In genomic region chr19:8773409-8773808, GRCm38 (mm10) we compare ENCODE assay signal across 9 mouse cellular contexts. TPM values are rescaled to one million over a fixed set of nuclear protein-coding genes. Genes with fewer than 3 reads are reported as not detected.
DNase-seq lines count a peak whose midpoint lies in the region; ATAC-seq and TF ChIP-seq lines count a peak whose summit lies in the region.
"Had no signal": no experiment of that assay in that cellular context is flagged by ENCODE, and none has a peak within 500 bp of the region (broad histone marks: within the 10 kb centered on the region; RNA-seq: fewer than 3 reads in every experiment).

No protein-coding gene starts in this region.

- peak overlapping the region; percentile 22 for H3K4me3 ChIP-seq in cerebellum, adult 2 months (replicated peaks; ENCODE audit: insufficient read depth, low read depth, low read length)
- peak overlapping the region; percentile 74 for H3K4me3 ChIP-seq in neural tube, embryonic 11.5 days (ENCODE audit: low read depth, low read length)
- peak overlapping the region; percentile 75 for H3K4me3 ChIP-seq in limb, embryonic 12.5 days (replicated peaks)
- H3K4me3 ChIP-seq in stomach, embryonic 16.5 days (replicated peaks; ENCODE audit: low read length) = peak overlapping the region; percentile 94

- peaks cover 4% of the 10 kb centered on the region for H3K4me1 ChIP-seq in cerebellum, adult 2 months (ENCODE audit: control insufficient read depth, insufficient read depth, low read length)
- H3K4me1 ChIP-seq in neural tube, embryonic 11.5 days (ENCODE audit: control insufficient read depth, insufficient read depth, low read length) = peaks cover 15% of the 10 kb centered on the region
- H3K4me1 ChIP-seq in limb, embryonic 12.5 days (replicated peaks) = peaks cover 32% of the 10 kb centered on the region
- peaks cover 26% of the 10 kb centered on the region for H3K4me1 ChIP-seq in stomach, embryonic 16.5 days (ENCODE audit: control insufficient read depth, insufficient read depth, low read length)

- no peak for TF ChIP-seq POLR2A in cerebellum, adult 2 months (IDR thresholded peaks at IDR 0.05; ENCODE audit: borderline replicate concordance, insufficient read depth, low read length)

- no peak for TF ChIP-seq CTCF in cerebellum, adult 2 months (IDR thresholded peaks at IDR 0.05; ENCODE audit: borderline replicate concordance, insufficient read depth, low read depth, low read length)

- 44% methylated on average over 6 of the region's 6 CpGs for WGBS in cerebellum, adult 2 months
- WGBS in neural tube, embryonic 11.5 days = 56% methylated on average over 6 of the region's 6 CpGs
- WGBS in limb, embryonic 12.5 days = 56% methylated on average over 6 of the region's 6 CpGs
- WGBS in stomach, embryonic 16.5 days = 39% methylated on average over 6 of the region's 6 CpGs

- no peak for ATAC-seq in neural tube, embryonic 11.5 days (ENCODE audit: insufficient read depth, low FRiP score, low TSS enrichment)
- ATAC-seq in limb, embryonic 12.5 days (ENCODE audit: insufficient number of reproducible peaks, insufficient read depth, low FRiP score, low TSS enrichment, low read depth) = no peak
- ATAC-seq in stomach, embryonic 16.5 days (ENCODE audit: insufficient read depth, low FRiP score) = no peak
- no peak for ATAC-seq in megakaryocyte progenitor cell, adult 5-6 weeks (replicated peaks; ENCODE audit: poor library complexity)

- no peaks in the 10 kb centered on the region for H3K27me3 ChIP-seq in cerebellum, adult 2 months (ENCODE audit: control insufficient read depth, insufficient read depth, low read length)
- no peaks in the 10 kb centered on the region for H3K27me3 ChIP-seq in neural tube, embryonic 11.5 days (ENCODE audit: control insufficient read depth, insufficient read depth, low read length)
- no peaks in the 10 kb centered on the region for H3K27me3 ChIP-seq in limb, embryonic 12.5 days
- no peaks in the 10 kb centered on the region for H3K27me3 ChIP-seq in stomach, embryonic 16.5 days (ENCODE audit: control insufficient read depth, insufficient read depth, low read length)

- no peak overlapping the region for H3K27ac ChIP-seq in cerebellum, adult 2 months (ENCODE audit: insufficient read depth, low read length)
- no peak overlapping the region for H3K27ac ChIP-seq in neural tube, embryonic 11.5 days (ENCODE audit: low read depth, low read length)
- H3K27ac ChIP-seq in limb, embryonic 12.5 days = peak overlapping the region; percentile 99
- H3K27ac ChIP-seq in stomach, embryonic 16.5 days (ENCODE audit: low read length) = peak overlapping the region; percentile 99

- no peak overlapping the region for H3K9ac ChIP-seq in neural tube, embryonic 11.5 days (ENCODE audit: low read length)
- H3K9ac ChIP-seq in limb, embryonic 12.5 days (replicated peaks) = peak overlapping the region; percentile 93
- peak overlapping the region; percentile 100 for H3K9ac ChIP-seq in stomach, embryonic 16.5 days (ENCODE audit: low read length)

- peak overlapping the region; percentile 99 for H3K4me2 ChIP-seq in neural tube, embryonic 11.5 days (ENCODE audit: low read depth)
- peak overlapping the region; percentile 94 for H3K4me2 ChIP-seq in limb, embryonic 12.5 days
- H3K4me2 ChIP-seq in stomach, embryonic 16.5 days (ENCODE audit: low read depth, low read length) = peak overlapping the region; percentile 91

- H3K36me3 ChIP-seq in neural tube, embryonic 11.5 days (ENCODE audit: control insufficient read depth, insufficient read depth, low read length) = peaks cover 10% of the 10 kb centered on the region
- peaks cover 57% of the 10 kb centered on the region for H3K36me3 ChIP-seq in limb, embryonic 12.5 days
- H3K36me3 ChIP-seq in stomach, embryonic 16.5 days (ENCODE audit: control insufficient read depth, insufficient read depth, low read length) = peaks cover 26% of the 10 kb centered on the region

- DNase-seq in cerebellum, adult 2 months = no peak
- DNase-seq in cerebellum, adult 18-20 months = no peak
- no peak for DNase-seq in neural tube, embryonic 11.5 days (ENCODE audit: low spot score)
- DNase-seq in neural tube, embryonic 10.5 days (ENCODE audit: extremely low spot score, low spot score) = no peak
- DNase-seq in cerebellum, postnatal 10 days = no peak
- DNase-seq: right cerebral cortex, postnatal 25 days had no signal

- H3K9me3 ChIP-seq in neural tube, embryonic 11.5 days (ENCODE audit: control insufficient read depth, low read length) = no peaks in the 10 kb centered on the region
- H3K9me3 ChIP-seq in limb, embryonic 12.5 days = no peaks in the 10 kb centered on the region
- H3K9me3 ChIP-seq in stomach, embryonic 16.5 days (replicated peaks; ENCODE audit: control insufficient read depth, low read length) = no peaks in the 10 kb centered on the region

RNA-seq across cellular contexts. Expression of gene Tmem179b, which starts 0.9 kb away (rescaled TPM):
- polyA plus RNA-seq in cerebellum, adult 2 months (2012; rRNA removed) = 15.9 and 20.2 TPM in 2 replicates
- 41.8 and 46.7 TPM in 2 replicates for polyA plus RNA-seq in neural tube, embryonic 11.5 days (2014; fragmentation: Nextera tagmentation; extraction: Ambion mirVana)
- 50.2 and 51.5 TPM in 2 replicates for polyA plus RNA-seq in limb, embryonic 12.5 days (2016; fragmentation: Nextera tagmentation; extraction: Ambion mirVana)
- 88.9 and 96.9 TPM in 2 replicates for polyA plus RNA-seq in stomach, embryonic 16.5 days (2015; fragmentation: Nextera tagmentation; extraction: Ambion mirVana)
- 109 and 124 TPM in 2 replicates for total RNA-seq in megakaryocyte progenitor cell, adult 5-6 weeks (2015)
- 73.9 and 87.1 TPM in 2 replicates for total RNA-seq in megakaryocyte progenitor cell, adult 5-6 weeks (2017)

RNA-seq across cellular contexts. Expression of gene Tmem223, which starts 2.6 kb away (rescaled TPM):
- polyA plus RNA-seq in cerebellum, adult 2 months (2012; rRNA removed) = 169 and 170 TPM in 2 replicates
- 181 and 195 TPM in 2 replicates for polyA plus RNA-seq in neural tube, embryonic 11.5 days (2014; fragmentation: Nextera tagmentation; extraction: Ambion mirVana)
- polyA plus RNA-seq in limb, embryonic 12.5 days (2016; fragmentation: Nextera tagmentation; extraction: Ambion mirVana) = 206 and 215 TPM in 2 replicates
- polyA plus RNA-seq in stomach, embryonic 16.5 days (2015; fragmentation: Nextera tagmentation; extraction: Ambion mirVana) = 137 and 143 TPM in 2 replicates
- 64.4 and 69.2 TPM in 2 replicates for total RNA-seq in megakaryocyte progenitor cell, adult 5-6 weeks (2015)
- 36.2 and 37.0 TPM in 2 replicates for total RNA-seq in megakaryocyte progenitor cell, adult 5-6 weeks (2017)

RNA-seq across cellular contexts. Expression of gene Taf6l, which starts 12.8 kb away (rescaled TPM):
- polyA plus RNA-seq in cerebellum, adult 2 months (2012; rRNA removed) = 14.1 and 15.6 TPM in 2 replicates
- polyA plus RNA-seq in neural tube, embryonic 11.5 days (2014; fragmentation: Nextera tagmentation; extraction: Ambion mirVana) = 20.7 and 22.4 TPM in 2 replicates
- polyA plus RNA-seq in limb, embryonic 12.5 days (2016; fragmentation: Nextera tagmentation; extraction: Ambion mirVana) = 38.8 and 41.8 TPM in 2 replicates
- polyA plus RNA-seq in stomach, embryonic 16.5 days (2015; fragmentation: Nextera tagmentation; extraction: Ambion mirVana) = 17.1 and 19.8 TPM in 2 replicates
- 5.8 and 6.4 TPM in 2 replicates for total RNA-seq in megakaryocyte progenitor cell, adult 5-6 weeks (2015)
- total RNA-seq in megakaryocyte progenitor cell, adult 5-6 weeks (2017) = 9.7 and 12.8 TPM in 2 replicates

RNA-seq across cellular contexts. Expression of gene Nxf1, which starts 16.5 kb away (rescaled TPM):
- polyA plus RNA-seq in cerebellum, adult 2 months (2012; rRNA removed) = 134 and 135 TPM in 2 replicates
- polyA plus RNA-seq in neural tube, embryonic 11.5 days (2014; fragmentation: Nextera tagmentation; extraction: Ambion mirVana) = 243 and 245 TPM in 2 replicates
- 219 and 237 TPM in 2 replicates for polyA plus RNA-seq in limb, embryonic 12.5 days (2016; fragmentation: Nextera tagmentation; extraction: Ambion mirVana)
- polyA plus RNA-seq in stomach, embryonic 16.5 days (2015; fragmentation: Nextera tagmentation; extraction: Ambion mirVana) = 150 and 165 TPM in 2 replicates
- 339 and 367 TPM in 2 replicates for total RNA-seq in megakaryocyte progenitor cell, adult 5-6 weeks (2015)
- total RNA-seq in megakaryocyte progenitor cell, adult 5-6 weeks (2017) = 76.5 and 91.9 TPM in 2 replicates

RNA-seq across cellular contexts. Expression of gene Polr2g, which starts 25.0 kb away (rescaled TPM):
- polyA plus RNA-seq in cerebellum, adult 2 months (2012; rRNA removed) = 155 and 157 TPM in 2 replicates
- polyA plus RNA-seq in neural tube, embryonic 11.5 days (2014; fragmentation: Nextera tagmentation; extraction: Ambion mirVana) = 172 and 182 TPM in 2 replicates
- 174 and 189 TPM in 2 replicates for polyA plus RNA-seq in limb, embryonic 12.5 days (2016; fragmentation: Nextera tagmentation; extraction: Ambion mirVana)
- polyA plus RNA-seq in stomach, embryonic 16.5 days (2015; fragmentation: Nextera tagmentation; extraction: Ambion mirVana) = 122 and 129 TPM in 2 replicates
- total RNA-seq in megakaryocyte progenitor cell, adult 5-6 weeks (2015) = 142 and 164 TPM in 2 replicates
- 68.1 and 83.9 TPM in 2 replicates for total RNA-seq in megakaryocyte progenitor cell, adult 5-6 weeks (2017)

Comparison
In these comparisons a context has a peak if more than half of its experiments do, and no peak if none do; other contexts are left out.
1. H3K27ac ChIP-seq: peak in limb, embryonic 12.5 days (single experiment) and stomach, embryonic 16.5 days (single experiment); none in cerebellum, adult 2 months (single experiment) and neural tube, embryonic 11.5 days (single experiment).
2. H3K4me3 ChIP-seq: peak in every context shown above with its lines; median percentile 94 in stomach, embryonic 16.5 days; 75 in limb, embryonic 12.5 days; 74 in neural tube, embryonic 11.5 days; 22 in cerebellum, adult 2 months.
3. Peak in every context shown above with its lines, with median percentiles within 50 percentile points of each other: H3K4me2 ChIP-seq.